ENCODE assay signal across 11 mouse cellular contexts in genomic region chr2:127518273-127518672, GRCm38 (mm10). TPM values are rescaled to one million over a fixed set of nuclear protein-coding genes. Genes with fewer than 3 reads are reported as not detected.
DNase-seq lines count a peak whose midpoint lies in the region; ATAC-seq and TF ChIP-seq lines count a peak whose summit lies in the region.
"Had no signal": no experiment of that assay in that cellular context is flagged by ENCODE, and none has a peak within 500 bp of the region (broad histone marks: within the 10 kb centered on the region; RNA-seq: fewer than 3 reads in every experiment).

No protein-coding gene starts in this region.

- no peaks in the 10 kb centered on the region for H3K27me3 ChIP-seq in hindbrain, postnatal 0 days (ENCODE audit: insufficient read depth, low read length)
- no peaks in the 10 kb centered on the region for H3K27me3 ChIP-seq in thymus, adult 2 months (ENCODE audit: control insufficient read depth, insufficient read depth, low read length)
- peaks cover 35% of the 10 kb centered on the region for H3K27me3 ChIP-seq in liver, embryonic 12.5 days (replicated peaks)

- no peak overlapping the region for H3K9ac ChIP-seq in hindbrain, postnatal 0 days (replicated peaks; ENCODE audit: low read length)
- no peak overlapping the region for H3K9ac ChIP-seq in liver, embryonic 12.5 days

- H3K4me3 ChIP-seq in left cerebral cortex, adult 2 months: peak overlapping the region; percentile 69
- H3K4me3 ChIP-seq in hindbrain, postnatal 0 days (ENCODE audit: low read length): no peak overlapping the region
- H3K4me3 ChIP-seq in thymus, adult 2 months (ENCODE audit: control insufficient read depth, insufficient read depth, low read length): no peak overlapping the region
- no peak overlapping the region for H3K4me3 ChIP-seq in liver, embryonic 12.5 days

- no peaks in the 10 kb centered on the region for H3K36me3 ChIP-seq in hindbrain, postnatal 0 days (ENCODE audit: insufficient read depth, low read length)
- H3K36me3 ChIP-seq in thymus, adult 2 months (ENCODE audit: control insufficient read depth, insufficient read depth, low read length): no peaks in the 10 kb centered on the region
- H3K36me3 ChIP-seq in liver, embryonic 12.5 days: no peaks in the 10 kb centered on the region

- DNase-seq in cerebellum, adult 11-12 months: peak; percentile 47
- peak; percentile 63 to 72 for DNase-seq in left cerebral cortex, adult 2 months (ENCODE audit: extremely low spot score in 1 of 2, low spot score in 2 of 2)
- no peak for DNase-seq in left cerebral cortex, adult 11 months (ENCODE audit: low spot score)
- no peak for DNase-seq in hindbrain, postnatal 0 days (ENCODE audit: low spot score)
- peak; percentile 73 for DNase-seq in thymus, adult 2 months
- no peak for DNase-seq in lung, postnatal 14 days
- DNase-seq: B cell, adult 2 months; cerebellum, adult 8-10 months; heart, postnatal 4 days had no signal

- no peaks in the 10 kb centered on the region for H3K9me3 ChIP-seq in hindbrain, postnatal 0 days (ENCODE audit: low read length)
- H3K9me3 ChIP-seq in liver, embryonic 12.5 days (replicated peaks): no peaks in the 10 kb centered on the region

- intact Hi-C loops in left cerebral cortex, adult 2 months (cut with DNase I): no loop called here

- peaks cover 23% of the 10 kb centered on the region for H3K4me1 ChIP-seq in hindbrain, postnatal 0 days (ENCODE audit: insufficient read depth, low read length)
- peaks cover 45% of the 10 kb centered on the region for H3K4me1 ChIP-seq in thymus, adult 2 months (replicated peaks; ENCODE audit: control insufficient read depth, insufficient read depth, low read length)
- H3K4me1 ChIP-seq in liver, embryonic 12.5 days: peaks cover 7% of the 10 kb centered on the region; the same call in 1 of the 2 replicates

- WGBS in hindbrain, postnatal 0 days: 29% methylated on average over 3 of the region's 3 CpGs
- WGBS in thymus, adult 2 months: 0% methylated on average over 3 of the region's 3 CpGs
- WGBS in liver, embryonic 12.5 days (ENCODE audit: insufficient replicate concordance): 36% methylated on average over 3 of the region's 3 CpGs

- TF ChIP-seq POLR2A in thymus, adult 2 months (IDR thresholded peaks at IDR 0.05; ENCODE audit: control insufficient read depth, extremely low read depth, insufficient read depth, low read length, poor library complexity): peak; percentile 15; the same call in 1 of the 2 replicates

- no peak for TF ChIP-seq CTCF in left cerebral cortex, adult 2 months (IDR thresholded peaks at IDR 0.05)
- TF ChIP-seq CTCF in hindbrain, postnatal 0 days (IDR thresholded peaks at IDR 0.05; ENCODE audit: low read depth): no peak
- no peak for TF ChIP-seq CTCF in thymus, adult 2 months (IDR thresholded peaks at IDR 0.05; ENCODE audit: borderline replicate concordance, control insufficient read depth, extremely low read depth, insufficient read depth, low read length, poor library complexity)

- H3K4me2 ChIP-seq in hindbrain, postnatal 0 days (ENCODE audit: low read depth, low read length): peak overlapping the region; percentile 78
- H3K4me2 ChIP-seq in liver, embryonic 12.5 days: no peak overlapping the region

- peak overlapping the region; percentile 96 for H3K27ac ChIP-seq in left cerebral cortex, adult 2 months
- H3K27ac ChIP-seq in hindbrain, postnatal 0 days: no peak overlapping the region
- H3K27ac ChIP-seq in thymus, adult 2 months (ENCODE audit: control insufficient read depth, insufficient read depth, low read length): peak overlapping the region; percentile 57; the same call in 1 of the 2 replicates
- H3K27ac ChIP-seq in liver, embryonic 12.5 days: no peak overlapping the region

- ATAC-seq in cerebellum, adult (ENCODE audit: insufficient number of reproducible peaks, low FRiP score, low TSS enrichment): no peak
- ATAC-seq in hindbrain, postnatal 0 days: no peak
- no peak for ATAC-seq in liver, embryonic 12.5 days

RNA-seq across cellular contexts. Expression of gene Kcnip3, which starts 3.6 kb away (rescaled TPM):
- 100 to 1,000 TPM; 114 to 126 TPM for total RNA-seq in left cerebral cortex, adult 2 months (2021)
- 34.7 and 39.0 TPM in 2 replicates for total RNA-seq in hindbrain, postnatal 0 days (2014; rRNA removed)
- 12.4 and 13.8 TPM in 2 replicates for polyA plus RNA-seq in hindbrain, postnatal 0 days (2015; fragmentation: Nextera tagmentation; extraction: Ambion mirVana)
- polyA plus RNA-seq in thymus, adult 2 months (2012; rRNA removed): 4.4 and 4.7 TPM in 2 replicates
- polyA plus RNA-seq in liver, embryonic 12.5 days (2016; fragmentation: Nextera tagmentation; extraction: Ambion mirVana): 0.70 and 0.72 TPM in 2 replicates

RNA-seq across cellular contexts. Expression of gene Prom2, which starts 23.0 kb away (rescaled TPM):
- 1 to 10 TPM in 1 of 2 experiments, under 1 TPM in 1; 0.16 to 1.2 TPM for total RNA-seq in left cerebral cortex, adult 2 months (2021)
- 0.07 and 0.10 TPM in 2 replicates for total RNA-seq in hindbrain, postnatal 0 days (2014; rRNA removed)
- 0.10 and 0.32 TPM in 2 replicates for polyA plus RNA-seq in hindbrain, postnatal 0 days (2015; fragmentation: Nextera tagmentation; extraction: Ambion mirVana)
- 4.8 and 5.5 TPM in 2 replicates for polyA plus RNA-seq in thymus, adult 2 months (2012; rRNA removed)
- not detected in 2 replicates for polyA plus RNA-seq in liver, embryonic 12.5 days (2016; fragmentation: Nextera tagmentation; extraction: Ambion mirVana)

Comparison
In these comparisons a context has a peak if more than half of its experiments do, and no peak if none do; other contexts are left out.
1. DNase-seq: peak in cerebellum, adult 11-12 months (single experiment), left cerebral cortex, adult 2 months (2 of 2) and thymus, adult 2 months (single experiment); none in left cerebral cortex, adult 11 months (single experiment), hindbrain, postnatal 0 days (single experiment) and lung, postnatal 14 days (single experiment).
2. H3K27ac ChIP-seq: peak in left cerebral cortex, adult 2 months (single experiment) and thymus, adult 2 months (single experiment); none in hindbrain, postnatal 0 days (single experiment) and liver, embryonic 12.5 days (single experiment).